Mouse (Mus musculus): ENCODE measurements at regions not wholly inside any gene's neighbourhood (a gene's known extent, or its start where the extent isn't known, plus 50 kb on each side); places are given as distances from the start of the nearest gene placed in this dataset.

DNA sequence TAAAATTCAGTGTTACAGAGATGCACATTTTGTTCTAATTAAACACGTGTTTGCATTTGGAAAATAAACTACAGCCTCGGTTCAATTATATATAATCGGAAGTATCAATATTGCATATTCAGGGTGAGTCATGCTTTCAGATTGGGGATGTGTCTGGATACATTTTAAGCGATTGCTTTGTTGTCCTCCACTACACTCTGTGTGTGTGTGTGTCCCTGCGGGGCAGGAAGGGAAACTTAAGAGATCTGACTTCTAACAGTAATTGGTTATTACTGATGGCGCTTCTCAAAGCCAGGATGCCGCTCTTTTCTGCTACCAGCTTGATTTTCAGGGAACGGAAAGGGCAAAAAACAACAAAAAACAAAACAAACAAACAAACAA, 409.3 kb downstream of the Rnd3 start:
- Histone ChIP-seq H3K9me3 (ENCODE audit: low read length) (no peaks in the 10 kb centered on the region), H3K9ac (replicated peaks) (no peak overlapping the region), H3K27me3 (ENCODE audit: insufficient read depth, low read length) (no peaks in the 10 kb centered on the region), H3K4me2 (ENCODE audit: low read depth, low read length) (no peak overlapping the region), H3K27ac (ENCODE audit: low read depth) (no peak overlapping the region), H3K36me3 (replicated peaks; ENCODE audit: insufficient read depth, low read length) (no peaks in the 10 kb centered on the region), H3K4me1 (ENCODE audit: insufficient read depth) (no peaks in the 10 kb centered on the region), H3K4me3 (ENCODE audit: low read depth, low read length) (no peak overlapping the region)
- no peak for DNase-seq
- no peak for ATAC-seq
- WGBS (ENCODE audit: insufficient replicate concordance) = 82% methylated on average over 8 of the region's 8 CpGs
- TF ChIP-seq EP300 (IDR thresholded peaks at IDR 0.05; ENCODE audit: low read depth) (no peak), CTCF (IDR thresholded peaks at IDR 0.05; ENCODE audit: low read depth) (no peak)

DNA sequence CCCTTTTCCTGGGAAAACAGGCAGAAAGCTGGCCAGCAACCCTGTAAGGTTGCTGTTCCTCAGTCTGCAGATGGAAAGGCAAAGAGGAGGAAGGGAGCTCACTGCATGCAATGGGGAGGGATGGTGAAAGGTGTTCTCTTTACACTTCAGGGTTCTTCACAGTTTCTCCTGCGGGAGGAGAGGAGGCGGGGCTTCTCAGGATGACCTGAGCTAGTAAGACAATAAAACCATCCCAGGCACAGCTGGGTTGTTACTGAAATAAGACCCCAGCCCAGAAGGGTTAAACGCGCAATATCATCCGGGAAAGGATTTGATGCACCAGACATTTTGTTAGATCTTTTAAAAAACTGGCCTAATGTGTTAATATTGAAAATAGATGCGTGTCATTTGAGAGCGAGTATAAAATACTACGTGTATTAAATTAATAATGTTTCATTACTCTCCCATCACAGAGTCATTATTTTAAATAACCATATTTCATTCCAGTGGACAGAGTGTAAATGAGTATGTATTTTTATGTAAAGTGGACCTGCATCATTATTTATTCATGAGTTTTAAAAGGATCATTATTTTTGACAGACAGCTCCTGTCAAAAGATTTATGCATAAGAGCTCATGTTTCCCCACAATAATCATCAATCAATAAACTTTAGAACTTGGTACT, 409.8 kb downstream of the Rnd3 start:
- WGBS (ENCODE audit: insufficient replicate concordance) = 70% methylated on average over 8 of the region's 8 CpGs
- TF ChIP-seq EP300 (IDR thresholded peaks at IDR 0.05; ENCODE audit: low read depth) = no peak
- no peak for TF ChIP-seq CTCF (IDR thresholded peaks at IDR 0.05; ENCODE audit: low read depth)
- Histone ChIP-seq H3K27me3 (ENCODE audit: insufficient read depth, low read length) (no peaks in the 10 kb centered on the region), H3K4me1 (ENCODE audit: insufficient read depth) (no peaks in the 10 kb centered on the region), H3K27ac (ENCODE audit: low read depth) (no peak overlapping the region), H3K4me3 (ENCODE audit: low read depth, low read length) (no peak overlapping the region), H3K36me3 (replicated peaks; ENCODE audit: insufficient read depth, low read length) (no peaks in the 10 kb centered on the region), H3K9ac (replicated peaks) (no peak overlapping the region), H3K4me2 (ENCODE audit: low read depth, low read length) (no peak overlapping the region), H3K9me3 (ENCODE audit: low read length) (no peaks in the 10 kb centered on the region)
- DNase-seq (no peak), ATAC-seq (no peak)

- DNase-seq (no peak), ATAC-seq (no peak)
- Histone ChIP-seq H3K9me3 (ENCODE audit: low read length) (no peaks in the 10 kb centered on the region), H3K36me3 (replicated peaks; ENCODE audit: insufficient read depth, low read length) (no peaks in the 10 kb centered on the region), H3K27ac (ENCODE audit: low read depth) (no peak overlapping the region), H3K9ac (replicated peaks) (no peak overlapping the region), H3K27me3 (ENCODE audit: insufficient read depth, low read length) (no peaks in the 10 kb centered on the region), H3K4me1 (ENCODE audit: insufficient read depth) (no peaks in the 10 kb centered on the region), H3K4me2 (ENCODE audit: low read depth, low read length) (no peak overlapping the region), H3K4me3 (ENCODE audit: low read depth, low read length) (no peak overlapping the region)
- TF ChIP-seq EP300 (IDR thresholded peaks at IDR 0.05; ENCODE audit: low read depth) (no peak), CTCF (IDR thresholded peaks at IDR 0.05; ENCODE audit: low read depth) (no peak)
- 84% methylated on average over 9 of the region's 9 CpGs for WGBS (ENCODE audit: insufficient replicate concordance)
Measured at GRCm38 (mm10) chr2:50737706-50738105, 411.2 kb downstream of the Rnd3 start.

- Histone ChIP-seq H3K4me2 (ENCODE audit: low read depth, low read length) (no peak overlapping the region), H3K9ac (replicated peaks) (no peak overlapping the region), H3K27me3 (ENCODE audit: insufficient read depth, low read length) (no peaks in the 10 kb centered on the region), H3K36me3 (replicated peaks; ENCODE audit: insufficient read depth, low read length) (no peaks in the 10 kb centered on the region), H3K27ac (ENCODE audit: low read depth) (no peak overlapping the region), H3K4me1 (ENCODE audit: insufficient read depth) (no peaks in the 10 kb centered on the region), H3K9me3 (ENCODE audit: low read length) (no peaks in the 10 kb centered on the region), H3K4me3 (ENCODE audit: low read depth, low read length) (no peak overlapping the region)
- ATAC-seq (no peak), DNase-seq (no peak)
- WGBS (ENCODE audit: insufficient replicate concordance) = 84% methylated on average over 11 of the region's 11 CpGs
- TF ChIP-seq CTCF (IDR thresholded peaks at IDR 0.05; ENCODE audit: low read depth) (no peak), EP300 (IDR thresholded peaks at IDR 0.05; ENCODE audit: low read depth) (no peak)
Measured at GRCm38 (mm10) chr2:50735029-50735428, 413.9 kb downstream of the Rnd3 start.

- WGBS (ENCODE audit: insufficient replicate concordance) = 73% methylated on average over 3 of the region's 3 CpGs
- TF ChIP-seq EP300 (IDR thresholded peaks at IDR 0.05; ENCODE audit: low read depth) (no peak), CTCF (IDR thresholded peaks at IDR 0.05; ENCODE audit: low read depth) (no peak)
- no peaks in the 10 kb centered on the region for H3K4me1 ChIP-seq (ENCODE audit: insufficient read depth)
- no peak overlapping the region for H3K4me2 ChIP-seq (ENCODE audit: low read depth, low read length)
- ATAC-seq (no peak), DNase-seq (no peak)
- H3K27me3 ChIP-seq (ENCODE audit: insufficient read depth, low read length) = no peaks in the 10 kb centered on the region
- H3K4me3 ChIP-seq (ENCODE audit: low read depth, low read length) = no peak overlapping the region
- H3K9ac ChIP-seq (replicated peaks) = no peak overlapping the region
- H3K9me3 ChIP-seq (ENCODE audit: low read length) = no peaks in the 10 kb centered on the region
- no peaks in the 10 kb centered on the region for H3K36me3 ChIP-seq (replicated peaks; ENCODE audit: insufficient read depth, low read length)
- H3K27ac ChIP-seq (ENCODE audit: low read depth) = no peak overlapping the region
Measured at GRCm38 (mm10) chr2:50706652-50707051, 410.1 kb upstream of the Mmadhc start.

- no peak for ATAC-seq
- Histone ChIP-seq H3K4me3 (ENCODE audit: low read depth, low read length) (no peak overlapping the region), H3K4me1 (ENCODE audit: insufficient read depth) (no peaks in the 10 kb centered on the region), H3K27me3 (ENCODE audit: insufficient read depth, low read length) (no peaks in the 10 kb centered on the region), H3K9me3 (ENCODE audit: low read length) (no peaks in the 10 kb centered on the region), H3K27ac (ENCODE audit: low read depth) (no peak overlapping the region), H3K9ac (replicated peaks) (no peak overlapping the region), H3K4me2 (ENCODE audit: low read depth, low read length) (no peak overlapping the region), H3K36me3 (replicated peaks; ENCODE audit: insufficient read depth, low read length) (no peaks in the 10 kb centered on the region)
- DNase-seq = no peak
- 50% methylated on average over 3 of the region's 3 CpGs for WGBS (ENCODE audit: insufficient replicate concordance)
- TF ChIP-seq CTCF (IDR thresholded peaks at IDR 0.05; ENCODE audit: low read depth) (no peak), EP300 (IDR thresholded peaks at IDR 0.05; ENCODE audit: low read depth) (no peak)
Measured at GRCm38 (mm10) chr2:50704297-50704696, 407.7 kb upstream of the Mmadhc start.

Measured in liver, postnatal 0 days (tissue).